Mouse (Mus musculus) lung, postnatal 25 days (tissue): ENCODE data around the gene Mrpl20.

ENCODE experiments used
- DNase-seq: peaks from one replicate; pipeline ENCODE4 v3.0.0; 2022; ENCODE audit warnings: low spot score

Mrpl20 gene

DNA sequence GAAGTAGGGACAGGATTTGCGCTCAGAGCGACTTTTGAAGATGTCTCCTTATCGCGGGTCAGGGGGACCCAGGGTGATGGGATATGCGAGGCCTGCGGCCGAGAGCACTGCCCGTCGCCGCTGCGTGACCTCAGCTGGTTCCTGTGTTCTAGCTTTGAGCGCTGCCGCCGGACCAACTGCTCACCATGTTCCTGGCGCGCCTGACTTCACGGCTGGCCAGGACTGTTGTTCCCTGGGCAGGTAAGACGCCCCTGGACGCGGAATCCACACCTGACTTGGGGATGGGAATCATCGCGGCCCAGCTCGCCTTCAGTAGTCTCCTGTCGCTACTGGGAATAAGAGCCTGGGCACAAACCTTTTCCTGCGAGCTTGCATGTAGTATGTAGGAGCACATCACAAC, 29.2 kb downstream of the Mrpl20 start:
- DNase-seq = no peak

DNA sequence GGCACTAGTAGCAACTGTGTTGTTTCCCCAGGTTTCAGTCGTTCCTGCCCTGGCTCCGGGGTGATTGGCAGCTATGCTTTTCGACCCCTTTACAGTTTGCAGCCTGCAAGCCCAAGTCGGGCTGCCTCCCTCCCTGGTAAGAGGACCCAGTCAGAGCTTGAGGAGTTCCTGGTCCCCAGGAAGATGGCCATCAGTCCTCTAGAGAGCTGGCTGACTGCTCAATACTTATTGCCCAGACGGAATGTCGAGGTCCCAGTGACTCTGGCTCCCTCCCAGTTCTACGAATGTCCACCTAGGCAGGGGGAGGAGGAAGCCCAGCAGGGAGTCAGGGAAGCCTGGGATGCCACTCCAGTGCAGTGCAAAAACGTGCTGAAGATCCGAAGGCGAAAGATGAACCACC, 29.6 kb downstream of the Mrpl20 start:
- DNase-seq = no peak

DNA sequence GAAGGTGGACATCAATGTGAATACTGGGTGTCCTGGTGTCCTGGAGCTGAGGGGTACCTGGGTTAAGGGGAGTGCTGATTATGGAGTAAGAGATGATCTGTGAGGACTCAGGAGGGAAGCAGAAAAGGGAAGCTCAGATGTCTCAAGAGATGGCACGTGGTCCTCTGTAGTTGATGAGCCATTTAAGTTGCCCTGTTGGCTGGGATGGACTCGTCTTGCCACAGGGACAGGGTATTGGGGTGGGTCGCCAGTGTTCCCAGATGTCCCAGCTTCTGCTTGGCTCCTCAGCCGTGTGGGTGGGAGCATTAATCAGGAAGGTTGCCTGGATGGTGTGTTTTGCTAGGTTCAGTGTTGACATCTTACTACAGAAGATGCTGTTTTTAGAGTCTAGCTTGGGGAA, 30.6 kb downstream of the Mrpl20 start:
- DNase-seq = no peak

DNA sequence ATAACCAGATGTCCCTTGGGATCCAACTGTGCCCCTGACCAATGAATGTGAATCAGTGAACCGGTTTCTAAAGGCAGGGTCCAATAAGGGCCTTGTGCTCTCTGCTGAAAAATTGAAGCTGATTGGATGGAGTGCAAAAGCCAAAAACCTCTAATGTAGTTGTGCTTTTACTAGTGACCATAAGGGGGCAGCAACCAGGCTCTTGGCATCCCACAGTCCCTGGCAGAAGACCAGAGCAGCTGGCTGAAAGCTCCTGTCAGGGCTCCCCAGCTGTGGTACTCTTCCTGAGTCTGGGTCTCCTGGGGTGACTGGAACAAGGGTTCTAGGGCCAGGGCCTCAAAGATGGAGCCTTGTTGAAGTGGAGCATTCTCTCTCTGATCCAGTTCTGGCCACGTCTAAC, 31.2 kb downstream of the Mrpl20 start:
- peak; percentile 86 for DNase-seq

DNA sequence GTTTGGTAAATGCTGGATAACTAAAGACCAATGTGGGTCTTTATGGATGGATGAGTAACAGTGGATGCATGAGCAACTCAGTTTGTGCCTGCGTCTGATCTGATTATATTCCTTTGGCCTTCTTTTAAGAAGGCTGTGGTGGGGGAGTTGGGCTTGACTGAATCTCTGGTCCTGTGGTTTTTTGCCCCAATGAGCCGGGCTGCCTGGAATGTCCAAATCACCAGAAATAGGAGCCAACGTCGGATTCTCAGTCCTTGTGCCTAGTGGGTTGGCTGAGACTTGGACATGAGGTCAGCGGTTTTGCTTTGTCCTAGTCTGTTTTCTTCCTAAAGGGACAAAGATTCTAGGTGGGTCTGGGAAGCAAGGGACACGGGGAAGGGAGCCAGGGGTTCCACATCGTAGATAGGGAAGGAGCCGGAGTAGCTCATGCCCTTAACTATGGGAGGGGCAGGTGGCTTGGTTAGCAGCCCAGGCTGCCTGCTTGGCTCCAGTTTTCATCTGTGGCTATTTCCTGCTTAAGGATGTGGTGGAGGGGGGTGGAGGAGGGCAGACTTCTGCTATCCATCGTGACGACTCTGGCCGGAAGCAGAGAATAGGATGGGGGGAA, 34.8 kb downstream of the Mrpl20 start:
- DNase-seq = peak; percentile 61

DNA sequence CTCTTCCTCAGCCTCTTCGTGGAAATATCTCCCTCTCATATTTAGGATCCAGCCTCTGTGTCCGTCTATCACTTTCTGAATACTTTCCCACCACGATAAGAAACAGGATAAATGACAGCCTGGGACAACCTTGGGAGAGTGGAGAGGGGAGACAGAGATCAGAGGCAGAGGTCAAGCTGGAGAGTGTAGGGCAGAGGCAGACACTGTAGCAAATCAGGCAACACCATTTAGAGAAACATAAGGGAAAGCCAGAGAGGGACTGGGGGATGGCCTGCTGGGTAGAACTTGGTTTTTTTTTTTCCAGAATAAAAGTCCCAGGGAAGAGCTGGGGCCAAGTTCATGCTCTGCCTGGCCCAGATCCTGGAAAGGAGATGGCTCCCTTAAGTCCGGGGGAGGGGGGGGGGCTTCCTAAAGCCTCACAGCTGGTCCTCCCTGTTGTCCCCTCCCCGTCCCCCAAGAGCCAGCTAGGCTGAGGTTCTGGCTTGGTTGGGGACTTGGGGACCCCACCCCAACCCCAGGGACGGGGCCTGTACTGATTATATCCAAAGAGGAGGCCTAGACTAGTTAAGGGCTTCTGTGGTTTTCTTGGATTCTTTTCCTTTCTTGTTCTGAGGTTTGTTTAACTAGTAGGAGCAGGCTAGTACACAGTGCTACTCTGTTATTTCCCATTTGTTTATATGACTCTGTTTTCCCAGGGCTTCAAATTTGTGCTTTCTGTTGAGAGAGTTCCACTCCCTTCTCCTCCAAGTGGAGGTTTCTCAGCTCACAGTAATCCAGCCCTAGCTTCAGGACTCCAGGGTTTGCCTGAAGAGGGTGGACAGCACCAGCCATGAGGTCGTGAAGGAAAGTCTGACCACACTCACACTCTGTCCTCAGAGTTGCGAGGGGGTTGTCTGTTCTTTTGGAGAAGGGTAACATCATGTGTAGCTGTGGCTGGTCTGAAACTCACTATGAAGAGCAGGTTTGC, 35.8 kb downstream of the Mrpl20 start:
- DNase-seq = peak; percentile 24

DNA sequence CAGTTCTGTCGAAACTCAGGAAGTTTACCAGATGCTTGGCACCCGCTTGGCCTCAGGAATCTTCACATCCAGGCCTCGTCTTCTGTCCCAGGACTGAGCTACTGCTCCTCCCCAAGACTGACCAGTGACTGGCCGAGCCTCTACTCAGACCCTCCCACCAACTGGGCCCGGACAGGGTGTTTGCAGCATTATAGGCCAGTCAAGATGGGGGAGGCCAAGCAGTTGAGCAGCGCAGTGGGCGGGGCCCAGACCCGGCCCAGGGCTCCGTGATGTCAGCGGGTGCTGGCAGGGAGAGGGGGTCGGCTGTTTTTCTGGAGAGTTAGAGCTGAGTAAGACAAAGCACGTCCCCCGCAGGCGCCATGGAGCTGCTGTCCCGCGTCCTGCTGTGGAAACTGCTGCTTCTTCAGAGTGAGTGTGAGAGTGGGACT, 36.8 kb downstream of the Mrpl20 start, which contains the start of gene Mxra8:
Mxra8 (plus strand) TSS at position 198 of the 428 bp plus-strand sequence.
- DNase-seq = peak; percentile 93

DNA sequence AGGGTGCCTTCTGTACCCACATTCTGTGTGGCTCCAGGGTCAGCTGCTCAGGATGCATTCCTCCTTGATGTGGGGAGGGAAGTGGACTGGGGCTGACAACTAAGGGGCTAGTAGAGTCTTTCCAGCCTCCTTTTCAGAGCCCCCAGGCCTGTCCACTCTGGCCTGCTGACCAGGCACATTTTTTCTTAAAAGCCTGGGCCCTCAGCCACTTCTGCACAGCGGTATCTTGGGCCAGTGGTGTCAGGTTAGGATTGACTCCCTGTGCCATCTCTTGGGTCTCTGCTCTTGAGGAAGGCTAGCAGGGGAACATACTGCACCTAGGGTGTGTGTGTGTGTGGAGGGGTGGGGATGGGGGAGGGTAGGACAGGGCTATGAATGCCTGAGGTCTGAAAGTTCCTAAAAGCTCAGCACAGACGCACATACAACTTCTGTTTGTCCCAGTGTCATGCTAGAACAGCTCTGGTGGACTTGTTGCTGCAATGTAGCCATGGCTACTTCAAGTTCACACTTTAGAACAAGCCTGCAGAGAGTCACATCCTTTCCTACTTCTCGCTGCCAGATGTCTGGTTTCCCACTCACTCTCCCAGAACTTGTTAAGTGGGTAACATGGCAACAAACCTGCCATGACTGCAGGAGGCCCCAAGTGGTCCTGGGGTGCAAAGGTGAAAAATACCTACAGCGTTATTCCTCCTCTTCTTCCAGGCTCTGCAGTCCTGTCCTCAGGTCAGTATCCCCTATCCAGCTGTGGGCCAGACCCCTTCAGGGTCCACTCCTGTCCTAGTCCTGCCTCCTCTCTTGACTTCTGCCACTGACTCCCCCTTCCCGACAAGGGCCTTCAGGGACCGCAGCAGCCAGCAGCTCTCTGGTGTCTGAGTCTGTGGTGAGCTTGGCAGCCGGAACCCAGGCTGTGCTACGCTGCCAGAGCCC, 37.7 kb downstream of the Mrpl20 start:
- no peak for DNase-seq

DNA sequence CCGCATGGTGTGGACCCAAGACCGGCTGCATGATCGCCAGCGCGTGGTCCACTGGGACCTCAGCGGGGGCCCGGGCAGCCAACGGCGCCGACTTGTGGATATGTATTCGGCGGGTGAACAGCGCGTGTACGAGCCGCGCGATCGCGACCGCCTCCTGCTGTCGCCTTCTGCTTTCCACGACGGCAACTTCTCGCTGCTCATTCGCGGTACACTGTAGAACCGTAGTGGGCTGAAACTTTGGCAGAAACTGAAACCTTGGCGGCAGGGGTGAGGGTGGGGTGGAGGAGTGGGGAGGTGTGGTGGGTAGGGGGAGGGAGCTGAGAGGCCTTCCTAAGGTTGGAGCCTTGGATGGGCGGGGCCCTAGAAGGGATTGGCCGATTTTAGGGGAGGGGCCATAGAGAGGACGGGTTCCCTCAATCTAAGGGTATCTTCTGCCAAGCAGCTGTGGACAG, 38.4 kb downstream of the Mrpl20 start:
- DNase-seq = peak; percentile 78

DNA sequence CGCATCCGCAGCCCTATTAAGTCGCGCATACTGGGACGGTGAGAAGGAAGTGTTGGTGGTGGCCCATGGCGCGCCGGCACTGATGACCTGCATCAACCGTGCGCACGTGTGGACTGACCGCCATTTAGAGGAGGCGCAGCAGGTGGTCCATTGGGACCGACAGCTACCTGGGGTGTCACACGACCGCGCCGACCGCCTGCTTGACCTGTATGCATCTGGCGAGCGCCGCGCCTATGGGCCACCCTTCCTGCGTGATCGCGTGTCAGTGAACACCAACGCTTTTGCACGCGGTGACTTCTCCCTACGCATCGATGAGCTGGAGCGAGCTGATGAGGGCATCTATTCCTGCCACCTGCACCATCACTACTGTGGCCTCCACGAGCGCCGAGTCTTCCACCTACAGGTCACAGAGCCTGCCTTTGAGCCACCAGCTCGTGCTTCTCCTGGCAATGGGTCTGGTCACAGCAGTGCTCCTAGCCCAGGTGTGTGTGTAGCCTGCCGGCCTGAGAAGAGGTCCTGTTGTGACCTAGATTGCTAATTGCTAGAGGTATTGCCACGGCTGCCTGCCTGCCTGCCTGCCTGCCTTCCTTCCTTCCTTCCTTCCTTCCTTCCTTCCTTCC, 39.1 kb downstream of the Mrpl20 start:
- DNase-seq = no peak

DNA sequence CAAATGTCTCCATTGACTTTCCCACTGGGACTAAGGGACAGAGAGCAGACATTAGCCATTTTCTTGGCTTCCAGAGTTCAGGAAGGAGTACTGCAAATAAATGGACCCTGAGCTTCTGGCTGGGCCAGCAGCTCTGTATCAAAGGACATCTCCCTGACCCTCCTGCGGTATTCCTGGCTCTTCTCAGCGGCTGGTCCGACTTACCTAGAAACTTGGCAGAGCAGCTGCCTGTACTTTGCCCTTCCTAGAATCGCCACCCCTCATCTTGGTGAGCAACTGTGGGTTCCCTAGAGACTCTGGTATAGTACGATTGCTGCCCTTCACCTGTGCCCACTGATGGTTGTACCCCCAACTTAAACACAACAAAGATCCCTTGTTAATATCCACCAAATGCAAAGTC, 40.6 kb downstream of the Mrpl20 start:
- DNase-seq = no peak

DNA sequence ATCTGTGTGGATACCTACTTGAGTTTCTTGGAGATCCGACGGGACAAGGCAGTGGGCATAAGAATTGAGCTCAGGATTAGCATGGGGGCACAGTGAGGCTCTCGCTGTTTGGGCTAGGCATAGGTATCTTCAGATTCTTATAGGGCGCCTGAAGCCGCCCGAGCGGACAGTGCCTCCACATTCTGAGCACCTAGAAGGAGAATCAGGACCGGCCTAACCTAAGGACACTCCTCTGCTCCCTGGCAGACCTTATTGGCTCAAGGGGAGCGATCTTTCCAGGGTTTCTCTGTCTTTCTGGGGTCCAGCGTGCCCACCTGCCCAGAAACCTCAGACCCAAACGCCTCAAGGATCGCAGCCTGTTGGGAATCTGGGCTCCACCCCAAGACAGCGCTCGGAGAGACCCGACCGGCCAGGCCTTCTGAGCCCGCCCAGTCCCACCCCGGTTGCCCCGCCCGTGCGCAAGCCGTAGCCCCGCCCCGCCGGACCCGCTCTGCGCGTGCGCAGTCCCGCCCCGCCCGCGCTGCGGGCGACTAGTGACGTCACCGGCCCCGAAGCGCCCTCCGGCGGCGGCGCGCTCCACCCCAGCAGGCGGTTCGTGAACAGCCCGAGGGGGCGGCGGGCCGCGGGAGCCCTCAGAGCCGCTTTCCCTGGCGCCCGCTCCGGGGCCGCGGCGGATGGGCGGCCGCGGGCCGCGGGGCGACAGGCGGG, 44.3 kb downstream of the Mrpl20 start, which contains the start of gene Dvl1:
Dvl1 (plus strand) TSS at position 532 of the 708 bp plus-strand sequence.
- DNase-seq = peak; percentile 91

DNA sequence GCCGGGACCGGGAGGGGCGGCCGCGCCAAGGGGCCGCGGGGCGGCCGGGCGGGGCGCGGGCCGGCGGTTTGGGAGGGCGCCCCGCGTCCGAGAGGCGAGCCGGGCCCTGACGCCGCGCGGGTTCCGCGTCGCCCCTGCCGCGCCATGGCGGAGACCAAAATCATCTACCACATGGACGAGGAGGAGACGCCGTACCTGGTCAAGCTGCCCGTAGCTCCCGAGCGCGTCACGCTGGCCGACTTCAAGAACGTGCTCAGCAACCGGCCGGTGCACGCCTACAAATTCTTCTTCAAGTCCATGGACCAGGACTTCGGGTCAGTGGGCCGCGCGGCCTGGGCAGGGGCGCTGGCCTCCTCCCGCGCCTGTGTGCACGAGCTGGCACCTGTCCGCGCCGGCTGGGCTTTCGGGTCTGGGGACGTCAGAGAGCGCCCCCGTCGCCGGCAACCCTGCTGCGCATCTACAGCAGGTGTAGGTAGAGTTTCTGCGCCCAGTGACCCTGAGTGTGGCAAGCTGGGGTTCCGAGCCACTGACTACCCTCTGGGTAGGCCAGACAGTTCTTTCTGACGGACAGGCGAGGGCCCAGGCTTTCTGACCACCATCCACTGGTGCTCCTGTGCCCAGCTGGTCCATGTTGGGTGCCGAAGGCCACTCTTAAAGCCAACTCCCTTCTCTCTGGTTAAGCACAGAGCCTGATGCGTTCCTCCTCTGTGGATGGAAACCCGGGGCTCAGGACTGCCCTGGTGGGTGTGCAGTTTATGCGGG, 45.1 kb downstream of the Mrpl20 start:
- DNase-seq = peak; percentile 16

DNA sequence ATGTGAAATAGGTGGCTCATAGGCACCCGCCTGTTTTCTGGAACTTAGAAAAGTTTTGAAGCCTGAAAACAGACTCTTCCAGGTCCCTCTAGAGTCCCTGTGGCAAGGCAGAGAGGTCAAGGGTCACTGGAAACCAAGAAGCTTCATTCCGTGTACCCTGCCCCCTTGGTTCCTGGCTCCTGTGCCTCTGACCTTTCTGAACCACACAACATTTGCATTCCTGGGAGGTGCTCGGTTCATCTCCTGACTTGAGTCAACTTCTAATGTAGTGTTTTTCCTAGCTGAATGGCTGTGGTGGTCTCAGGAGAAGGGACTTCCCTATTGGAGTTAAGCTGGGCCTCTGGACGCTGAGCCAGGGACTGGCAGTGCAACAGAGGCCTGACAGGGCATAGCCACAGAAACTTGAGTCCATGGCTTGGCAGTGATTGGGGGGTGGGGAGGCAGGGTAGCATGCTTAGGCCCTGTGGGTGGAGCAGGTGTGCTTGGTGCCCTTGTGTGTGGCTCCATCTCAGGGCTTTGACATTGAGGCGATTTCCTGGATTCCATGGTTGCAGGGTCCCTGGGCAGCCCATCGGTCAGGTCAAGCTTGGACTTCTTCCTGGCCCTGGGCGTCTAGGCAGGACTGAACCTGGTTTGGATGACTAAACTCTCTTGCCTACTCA, 45.9 kb downstream of the Mrpl20 start:
- no peak for DNase-seq

DNA sequence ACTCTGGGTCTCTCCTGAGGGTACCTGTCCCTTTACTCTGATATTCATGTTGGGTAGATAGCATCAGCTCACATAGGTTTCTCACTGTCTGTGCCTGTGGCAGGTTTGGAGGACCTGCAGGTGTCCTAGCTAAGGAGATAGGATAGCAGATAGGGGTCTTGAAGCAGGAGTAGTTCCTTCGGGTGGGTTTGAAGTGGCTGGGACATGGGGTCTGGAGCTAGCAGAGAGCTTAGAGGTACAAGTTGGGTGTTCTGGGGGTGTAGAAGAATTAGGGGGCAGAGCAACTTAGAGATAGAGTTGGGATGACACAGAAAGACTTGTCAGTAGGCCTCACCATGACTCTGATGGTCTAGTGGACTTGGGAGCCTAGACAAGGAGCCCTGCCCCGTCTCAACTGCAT, 46.7 kb downstream of the Mrpl20 start:
- DNase-seq = no peak

DNA sequence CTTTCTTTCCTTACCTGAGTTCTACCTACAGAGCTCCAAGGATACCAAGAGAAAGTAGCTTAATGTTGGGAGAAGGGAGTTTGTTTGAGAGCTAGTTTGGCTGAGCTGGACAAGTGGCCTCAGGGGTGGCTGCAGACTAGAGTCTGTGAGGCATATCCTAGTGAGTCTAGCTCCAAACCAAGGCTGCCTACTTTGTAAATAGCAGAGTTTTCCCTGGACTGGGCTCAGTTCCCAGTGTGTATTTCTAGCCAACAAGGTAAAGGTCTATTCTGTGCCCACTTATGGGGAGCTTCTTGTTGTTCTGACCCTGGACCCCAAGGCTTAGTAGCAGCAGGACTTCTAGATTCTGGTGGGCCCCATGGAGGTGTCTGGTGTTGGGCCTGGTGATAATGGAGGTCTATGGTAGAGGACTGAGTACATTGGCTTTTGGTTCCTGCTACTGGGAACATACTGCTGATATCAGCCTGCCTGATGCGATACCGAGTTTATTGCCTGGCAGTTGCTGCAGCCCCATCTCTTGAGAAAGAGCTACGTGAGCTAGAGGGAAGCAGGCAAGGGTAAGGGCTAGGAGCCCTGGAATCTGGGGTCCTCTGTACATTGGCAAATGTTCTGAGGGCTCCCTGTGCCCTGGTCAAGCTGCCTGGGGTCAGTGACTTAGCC, 47.2 kb downstream of the Mrpl20 start:
- DNase-seq = no peak

DNA sequence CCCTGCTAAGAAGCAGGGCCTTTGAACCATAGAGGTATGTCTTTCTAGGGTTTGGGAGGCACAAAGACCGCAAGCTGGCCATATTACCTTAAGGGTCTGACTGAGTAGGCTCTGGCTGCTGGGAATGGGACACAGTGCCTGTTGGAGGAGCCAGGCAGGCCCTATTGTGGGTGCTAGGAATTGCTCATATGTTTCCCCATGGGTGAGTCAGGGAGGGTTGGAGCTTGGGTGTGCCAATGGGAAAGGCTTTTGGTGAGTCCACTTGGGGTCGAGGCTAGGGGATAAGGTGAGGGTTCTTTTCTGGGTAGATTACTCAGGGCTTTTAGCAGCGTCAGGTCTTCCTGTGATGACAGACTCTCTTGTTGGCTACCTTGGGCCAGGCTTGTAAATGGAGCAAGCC, 48.7 kb downstream of the Mrpl20 start:
- DNase-seq = no peak

DNA sequence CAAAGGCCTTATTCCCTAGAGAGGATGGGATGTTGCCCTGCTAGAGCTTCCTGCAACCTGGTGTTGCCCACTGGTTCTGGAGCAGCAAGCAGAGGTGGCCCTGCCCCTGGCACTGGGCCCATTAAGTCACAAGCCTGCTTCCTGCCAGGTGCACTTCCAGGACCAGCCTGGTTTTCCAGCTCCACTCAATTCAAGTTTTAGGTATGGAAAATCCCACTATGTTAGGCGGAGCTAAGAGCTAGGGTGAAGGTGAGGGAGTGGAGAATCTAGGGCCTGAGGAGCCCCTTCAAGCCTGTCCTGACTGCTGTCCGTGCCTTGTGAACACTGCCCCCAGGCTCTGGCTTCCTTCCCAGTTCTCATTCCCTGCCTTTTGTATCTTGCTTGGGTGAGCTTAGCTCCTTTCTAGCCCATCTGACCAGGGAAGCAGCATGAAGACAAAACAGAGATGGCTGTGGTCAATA, 49.3 kb downstream of the Mrpl20 start:
- DNase-seq = peak; percentile 29

DNA sequence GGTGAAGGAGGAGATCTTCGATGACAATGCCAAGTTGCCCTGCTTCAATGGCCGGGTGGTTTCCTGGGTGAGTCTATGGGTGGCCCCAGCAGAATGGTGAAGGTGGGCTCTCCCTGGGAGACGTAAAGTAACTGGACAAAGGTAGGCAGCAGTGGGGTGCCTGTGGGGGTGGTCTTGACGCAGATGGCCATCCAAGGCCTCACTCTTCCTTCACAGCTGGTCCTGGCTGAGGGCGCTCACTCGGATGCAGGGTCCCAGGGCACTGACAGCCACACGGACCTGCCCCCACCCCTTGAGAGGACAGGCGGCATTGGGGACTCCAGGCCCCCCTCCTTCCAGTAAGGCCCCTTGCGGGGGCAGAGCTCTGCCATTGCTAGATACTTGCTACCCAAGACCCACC, 50.7 kb downstream of the Mrpl20 start:
- DNase-seq = no peak
